Mouse (Mus musculus): ENCODE measurements around the gene Smarcc1.

DNA sequence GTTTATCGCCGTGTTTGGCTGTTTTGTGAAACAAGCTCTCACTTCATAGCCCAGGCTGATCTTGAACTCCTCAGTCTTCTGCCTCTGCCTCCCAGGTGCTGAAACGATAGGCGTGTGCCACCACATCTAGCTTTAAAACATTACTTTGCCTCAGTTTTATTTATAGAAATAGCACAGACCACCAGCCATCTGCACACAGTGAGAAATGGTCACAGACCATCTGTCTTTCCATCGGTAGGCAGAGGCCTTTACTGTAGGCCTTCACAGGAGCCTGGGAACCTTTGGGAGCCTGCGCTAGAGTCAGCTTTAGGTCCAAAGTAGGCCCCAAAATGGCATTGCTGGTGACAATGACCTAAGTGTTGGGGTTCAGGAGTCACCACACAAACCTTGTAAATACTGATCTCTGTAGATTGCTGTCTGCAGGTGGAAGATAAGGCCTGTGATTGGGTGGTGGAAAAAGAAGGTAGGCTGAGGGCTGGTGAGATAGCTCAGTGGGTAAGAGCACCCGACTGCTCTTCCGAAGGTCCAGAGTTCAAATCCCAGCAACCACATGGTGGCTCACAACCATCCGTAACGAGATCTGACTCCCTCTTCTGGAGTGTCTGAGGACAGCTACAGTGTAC, 166.7 kb downstream of the Smarcc1 start:
- TF ChIP-seq CTCF (IDR thresholded peaks at IDR 0.05; ENCODE audit: insufficient read depth, low read depth, low read length) (no peak), POLR2A (IDR thresholded peaks at IDR 0.05; ENCODE audit: insufficient read depth, low read depth, low read length) (no peak)

All from olfactory bulb, adult 2 months (tissue).